Mouse (Mus musculus): ENCODE results near the gene Lsm10.

Gene Lsm10

GRCm38 (mm10) chr4:126118651-126119050 is 22.2 kb downstream of the Lsm10 start:
- no peak for DNase-seq (ENCODE audit: low spot score in 2 of 2)

- no peak for DNase-seq (ENCODE audit: low spot score in 2 of 2)
Observed at GRCm38 (mm10) chr4:126119051-126119450, 22.6 kb downstream of the Lsm10 start.

GRCm38 (mm10) chr4:126120052-126120451 is 23.6 kb downstream of the Lsm10 start:
- no peak for DNase-seq (ENCODE audit: low spot score in 2 of 2)

GRCm38 (mm10) chr4:126120506-126120905 is 24.1 kb downstream of the Lsm10 start:
- DNase-seq (ENCODE audit: low spot score in 2 of 2), result no peak

GRCm38 (mm10) chr4:126123309-126124040 is 27.1 kb downstream of the Lsm10 start:
- DNase-seq (ENCODE audit: low spot score in 2 of 2), result no peak

- DNase-seq (ENCODE audit: low spot score in 2 of 2), result no peak
Observed at GRCm38 (mm10) chr4:126130502-126130901, 34.1 kb downstream of the Lsm10 start.

- peak in 1 of 2 experiments; percentile 16 for DNase-seq (ENCODE audit: low spot score in 2 of 2)
Observed at GRCm38 (mm10) chr4:126131290-126132121, 35.1 kb downstream of the Lsm10 start.

- DNase-seq (ENCODE audit: low spot score in 2 of 2), result no peak
Observed at GRCm38 (mm10) chr4:126132636-126133264, 36.3 kb downstream of the Lsm10 start.

GRCm38 (mm10) chr4:126134236-126134635 is 37.8 kb downstream of the Lsm10 start:
- no peak for DNase-seq (ENCODE audit: low spot score in 2 of 2)

GRCm38 (mm10) chr4:126134639-126135038 is 38.2 kb downstream of the Lsm10 start:
- no peak for DNase-seq (ENCODE audit: low spot score in 2 of 2)

GRCm38 (mm10) chr4:126137773-126138172 is 41.4 kb downstream of the Lsm10 start:
- no peak for DNase-seq (ENCODE audit: low spot score in 2 of 2)

GRCm38 (mm10) chr4:126141021-126141420 is 44.6 kb downstream of the Lsm10 start:
- no peak for DNase-seq (ENCODE audit: low spot score in 2 of 2)

- no peak for DNase-seq (ENCODE audit: low spot score in 2 of 2)
Observed at GRCm38 (mm10) chr4:126145396-126145795, 49.0 kb downstream of the Lsm10 start.

GRCm38 (mm10) chr4:126146974-126147532 is 50.6 kb downstream of the Lsm10 start:
- no peak for DNase-seq (ENCODE audit: low spot score in 2 of 2)

- peak; percentile 17 to 27 for DNase-seq (ENCODE audit: low spot score in 2 of 2)
Observed at GRCm38 (mm10) chr4:126147533-126148160, 51.2 kb downstream of the Lsm10 start, which contains the start of gene Eva1b. Eva1b (plus strand) TSS chr4:126147744.
